22 mouse cellular contexts compared by ENCODE assay signal in genomic region chr12:92100080-92100479, GRCm38 (mm10).
"Had no signal": no experiment of that assay in that cellular context is flagged by ENCODE, and none has a peak within 500 bp of the region (broad histone marks: within the 10 kb centered on the region; RNA-seq: fewer than 3 reads in every experiment).

No protein-coding gene starts in this region.

- ATAC-seq: hindbrain, postnatal 0 days; intestine, embryonic 16.5 days; liver, embryonic 12.5 days had no signal

- H3K27ac ChIP-seq: heart, adult 2 months; heart, embryonic 13.5 days; heart, embryonic 15.5 days; hindbrain, embryonic 13.5 days; hindbrain, embryonic 15.5 days; hindbrain, postnatal 0 days; layer of hippocampus, adult 2 months; left cerebral cortex, adult 2 months; limb, embryonic 13.5 days; limb, embryonic 15.5 days; liver, embryonic 12.5 days had no signal

- DNase-seq: gastrocnemius, postnatal 14 days; gastrocnemius, postnatal 36 days; heart, adult 11 months; heart, adult 2 months; heart, postnatal 14 days; heart, postnatal 36 days; kidney, adult 11 months; kidney, adult 8-10 months; kidney, postnatal 10 days; kidney, postnatal 25 days; kidney, postnatal 4 days had no signal

- H3K9me3 ChIP-seq: heart, embryonic 13.5 days; heart, embryonic 15.5 days; hindbrain, embryonic 13.5 days; limb, embryonic 13.5 days; limb, embryonic 15.5 days had no signal

- H3K4me3 ChIP-seq: heart, adult 2 months; heart, embryonic 13.5 days; heart, embryonic 15.5 days; hindbrain, embryonic 13.5 days; hindbrain, embryonic 15.5 days; layer of hippocampus, adult 2 months; left cerebral cortex, adult 2 months; limb, embryonic 13.5 days; limb, embryonic 15.5 days; liver, embryonic 12.5 days had no signal

- H3K36me3 ChIP-seq: heart, embryonic 13.5 days; heart, embryonic 15.5 days; hindbrain, embryonic 13.5 days; hindbrain, embryonic 15.5 days; limb, embryonic 13.5 days; limb, embryonic 15.5 days; liver, embryonic 12.5 days had no signal

- H3K27me3 ChIP-seq: heart, embryonic 13.5 days; heart, embryonic 15.5 days; hindbrain, embryonic 13.5 days; hindbrain, embryonic 15.5 days; limb, embryonic 13.5 days; limb, embryonic 15.5 days; liver, embryonic 12.5 days had no signal

- H3K4me1 ChIP-seq: heart, embryonic 13.5 days; heart, embryonic 15.5 days; hindbrain, embryonic 13.5 days; hindbrain, embryonic 15.5 days; limb, embryonic 13.5 days; limb, embryonic 15.5 days; liver, embryonic 12.5 days had no signal
